Mouse (Mus musculus): ENCODE measurements around the gene Ndufa11. TPM values are rescaled to one million over a fixed set of nuclear protein-coding genes. Genes with fewer than 3 reads are reported as not detected.

Gene Ndufa11
- polyA plus RNA-seq, 1 experiment from 2014 or later, result 447 TPM

- Histone ChIP-seq H3K9ac (ENCODE audit: low read depth, low read length) (no peak overlapping the region), H3K4me1 (ENCODE audit: control insufficient read depth, insufficient read depth, low read length) (peaks cover 3% of the 10 kb centered on the region; the same call in 1 of the 2 replicates), H3K4me3 (ENCODE audit: low read length) (no peak overlapping the region), H3K9me3 (ENCODE audit: control insufficient read depth, low read length) (no peaks in the 10 kb centered on the region), H3K4me2 (replicated peaks; ENCODE audit: low read depth, low read length) (no peak overlapping the region), H3K27ac (ENCODE audit: low read depth, low read length) (no peak overlapping the region), H3K36me3 (ENCODE audit: control insufficient read depth, insufficient read depth, low read length) (peaks cover 45% of the 10 kb centered on the region), H3K27me3 (ENCODE audit: control insufficient read depth, insufficient read depth, low read length) (no peaks in the 10 kb centered on the region)
- no peak for ATAC-seq (ENCODE audit: low FRiP score, low TSS enrichment)
- WGBS, result 94% methylated on average over 11 of the region's 11 CpGs
Observed at GRCm38 (mm10) chr17:56768941-56769340, 51.4 kb downstream of the Ndufa11 start.

GRCm38 (mm10) chr17:56769950-56770349 is 52.4 kb downstream of the Ndufa11 start, which contains the start of gene Prr22:
Prr22 (plus strand) TSS chr17:56770250.
- H3K4me2 ChIP-seq (replicated peaks; ENCODE audit: low read depth, low read length), result no peak within 1 kb of the TSS
- H3K9me3 ChIP-seq (ENCODE audit: control insufficient read depth, low read length), result no peaks in the 10 kb centered on the region
- no peak within 1 kb of the TSS for H3K4me3 ChIP-seq (ENCODE audit: low read length)
- H3K27me3 ChIP-seq (ENCODE audit: control insufficient read depth, insufficient read depth, low read length), result no peaks in the 10 kb centered on the region
- no peak for ATAC-seq (ENCODE audit: low FRiP score, low TSS enrichment)
- peaks cover 45% of the 10 kb centered on the region for H3K36me3 ChIP-seq (ENCODE audit: control insufficient read depth, insufficient read depth, low read length)
- peaks cover 3% of the 10 kb centered on the region; the same call in 1 of the 2 replicates for H3K4me1 ChIP-seq (ENCODE audit: control insufficient read depth, insufficient read depth, low read length)
- H3K9ac ChIP-seq (ENCODE audit: low read depth, low read length), result no peak within 1 kb of the TSS
- H3K27ac ChIP-seq (ENCODE audit: low read depth, low read length), result no peak within 1 kb of the TSS
- 93% methylated on average over 5 of the region's 5 CpGs for WGBS

Other genes starting within 250 kb of the Ndufa11 start
- 115 and 122 TPM in 2 replicates for gene Ptprs, start 241.3 kb upstream of the Ndufa11 start, polyA plus RNA-seq (2014; fragmentation: Nextera tagmentation; extraction: Ambion mirVana)
- not detected in 2 replicates for gene Znrf4, start 205.3 kb upstream of the Ndufa11 start, polyA plus RNA-seq (2014; fragmentation: Nextera tagmentation; extraction: Ambion mirVana)
- gene Gm20219, start 163.4 kb upstream of the Ndufa11 start, polyA plus RNA-seq (2014; fragmentation: Nextera tagmentation; extraction: Ambion mirVana), result 1.6 and 1.8 TPM in 2 replicates
- 53.0 and 72.3 TPM in 2 replicates for gene Safb2, start 133.2 kb upstream of the Ndufa11 start, polyA plus RNA-seq (2014; fragmentation: Nextera tagmentation; extraction: Ambion mirVana)
- gene Safb, start 132.9 kb upstream of the Ndufa11 start, polyA plus RNA-seq (2014; fragmentation: Nextera tagmentation; extraction: Ambion mirVana), result 81.2 and 102 TPM in 2 replicates
- 234 and 245 TPM in 2 replicates for gene 2410015M20Rik, start 108.0 kb upstream of the Ndufa11 start, polyA plus RNA-seq (2014; fragmentation: Nextera tagmentation; extraction: Ambion mirVana)
- 2,148 and 2,776 TPM in 2 replicates for gene Rpl36, start 104.4 kb upstream of the Ndufa11 start, polyA plus RNA-seq (2014; fragmentation: Nextera tagmentation; extraction: Ambion mirVana)
- 45.9 and 63.2 TPM in 2 replicates for gene Lonp1, start 90.9 kb upstream of the Ndufa11 start, polyA plus RNA-seq (2014; fragmentation: Nextera tagmentation; extraction: Ambion mirVana)
- 1.2 and 1.3 TPM in 2 replicates for gene Catsperd, start 89.6 kb upstream of the Ndufa11 start, polyA plus RNA-seq (2014; fragmentation: Nextera tagmentation; extraction: Ambion mirVana)
- gene Ranbp3, start 44.5 kb upstream of the Ndufa11 start, polyA plus RNA-seq (2014; fragmentation: Nextera tagmentation; extraction: Ambion mirVana), result 80.7 and 107 TPM in 2 replicates
- 17.6 and 23.6 TPM in 2 replicates for gene Vmac, start 255 bp downstream of the Ndufa11 start, polyA plus RNA-seq (2014; fragmentation: Nextera tagmentation; extraction: Ambion mirVana)
- gene Nrtn, start 39.8 kb downstream of the Ndufa11 start, polyA plus RNA-seq (2014; fragmentation: Nextera tagmentation; extraction: Ambion mirVana), result 9.5 and 12.9 TPM in 2 replicates
- gene Dus3l, start 47.0 kb downstream of the Ndufa11 start, polyA plus RNA-seq (2014; fragmentation: Nextera tagmentation; extraction: Ambion mirVana), result 37.8 and 48.0 TPM in 2 replicates
- 1.7 and 2.3 TPM in 2 replicates for gene Prr22, start 52.5 kb downstream of the Ndufa11 start, polyA plus RNA-seq (2014; fragmentation: Nextera tagmentation; extraction: Ambion mirVana)
- 2.3 and 3.9 TPM in 2 replicates for gene Rfx2, start 113.2 kb downstream of the Ndufa11 start, polyA plus RNA-seq (2014; fragmentation: Nextera tagmentation; extraction: Ambion mirVana)
- not detected in 2 replicates for gene Acsbg2, start 156.7 kb downstream of the Ndufa11 start, polyA plus RNA-seq (2014; fragmentation: Nextera tagmentation; extraction: Ambion mirVana)
- gene 1700061G19Rik, start 157.7 kb downstream of the Ndufa11 start, polyA plus RNA-seq (2014; fragmentation: Nextera tagmentation; extraction: Ambion mirVana), result 0.15 and 0.30 TPM in 2 replicates
- gene Mllt1, start 217.6 kb downstream of the Ndufa11 start, polyA plus RNA-seq (2014; fragmentation: Nextera tagmentation; extraction: Ambion mirVana), result 35.5 and 35.8 TPM in 2 replicates

Measured in kidney, embryonic 14.5 days (tissue).